Mouse (Mus musculus): ENCODE data around the gene Pigk.

Gene Pigk

DNA sequence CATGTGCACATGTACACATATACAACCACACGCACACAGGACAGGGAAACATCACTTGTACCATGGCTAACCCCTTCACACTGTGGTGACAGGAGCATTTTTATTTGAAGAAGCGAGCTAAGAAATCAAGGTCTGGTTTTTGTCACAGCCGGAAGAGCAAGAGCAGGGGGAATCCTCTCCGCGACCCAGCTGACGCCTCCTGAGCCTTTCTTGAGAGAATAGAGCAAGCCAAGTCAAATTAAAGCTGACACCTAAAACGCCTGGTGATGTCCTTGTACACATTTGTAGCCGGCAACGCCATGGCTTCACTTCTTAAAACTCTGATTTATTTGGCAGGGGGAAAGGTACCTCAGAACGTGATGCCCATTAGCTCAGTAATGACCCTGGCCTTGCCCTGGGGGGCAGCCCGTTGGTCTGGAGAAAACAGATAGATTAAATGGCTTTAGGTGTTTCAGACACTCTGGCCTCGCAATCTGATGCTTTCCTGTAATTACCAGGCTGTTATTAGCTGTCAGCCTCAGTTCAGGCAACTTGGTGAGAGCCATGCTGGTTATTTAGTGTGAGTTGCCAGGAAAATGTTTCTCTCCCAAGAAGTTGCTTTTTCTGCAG, 141.2 kb downstream of the Pigk start:
- DNase-seq = no peak

DNA sequence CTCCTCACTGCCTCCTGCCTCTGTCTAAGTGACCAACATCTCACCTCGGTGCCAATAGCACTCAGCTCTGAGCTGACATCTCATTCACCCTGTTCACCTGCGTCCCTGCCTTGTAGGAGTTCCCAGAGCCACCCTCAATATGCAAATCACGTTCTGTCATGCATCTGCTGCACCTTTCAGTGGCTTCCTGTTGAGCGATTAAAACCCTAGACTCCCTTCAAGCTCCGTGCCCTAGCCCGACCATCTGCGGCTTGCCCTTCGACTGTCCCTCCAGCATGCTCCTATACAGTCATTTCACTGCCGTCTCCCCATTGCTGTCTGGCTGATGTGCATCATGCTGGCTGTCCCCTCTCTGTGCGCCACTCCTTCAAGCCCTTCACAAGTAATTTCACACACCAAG, 142.2 kb downstream of the Pigk start:
- DNase-seq = no peak

DNA sequence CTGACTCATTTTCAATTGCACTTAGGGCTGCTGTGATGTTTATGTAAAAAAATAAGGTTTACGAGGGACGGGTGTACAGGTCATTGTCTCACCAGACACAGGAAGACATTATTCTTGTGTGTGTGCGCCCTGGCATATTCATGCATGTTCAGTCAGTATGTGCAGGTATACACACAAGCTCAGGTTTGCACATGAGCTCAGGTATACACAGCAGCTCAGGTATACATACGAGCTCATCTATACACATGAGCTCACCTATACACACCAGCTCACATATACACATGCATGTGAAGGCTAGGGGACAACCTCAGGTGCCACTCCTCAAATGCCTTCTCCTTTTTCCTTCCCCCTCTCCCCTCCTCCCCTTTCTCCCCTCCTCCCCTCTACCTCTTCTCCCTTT, 147.6 kb downstream of the Pigk start:
- no peak for DNase-seq

DNA sequence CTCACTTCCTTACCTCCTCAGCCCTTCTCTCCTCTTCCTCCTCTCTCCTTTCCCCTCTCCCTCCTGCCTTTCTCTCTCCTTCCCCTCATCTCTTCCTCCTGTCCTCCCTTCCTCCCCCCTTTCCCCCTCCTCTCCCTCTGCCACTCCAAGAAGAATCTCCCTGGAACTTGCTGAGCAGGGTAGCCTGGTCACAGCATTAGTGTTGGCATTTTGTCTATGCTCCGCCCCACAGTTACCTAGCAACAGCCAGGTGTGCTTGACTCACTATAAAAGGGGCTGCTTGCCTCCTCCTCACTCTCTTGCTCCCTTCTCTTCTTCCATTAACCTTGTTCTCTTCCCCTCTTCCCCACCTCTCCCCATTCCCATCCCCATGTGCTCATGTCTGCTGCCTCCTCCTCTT, 148.1 kb downstream of the Pigk start:
- DNase-seq = no peak

DNA sequence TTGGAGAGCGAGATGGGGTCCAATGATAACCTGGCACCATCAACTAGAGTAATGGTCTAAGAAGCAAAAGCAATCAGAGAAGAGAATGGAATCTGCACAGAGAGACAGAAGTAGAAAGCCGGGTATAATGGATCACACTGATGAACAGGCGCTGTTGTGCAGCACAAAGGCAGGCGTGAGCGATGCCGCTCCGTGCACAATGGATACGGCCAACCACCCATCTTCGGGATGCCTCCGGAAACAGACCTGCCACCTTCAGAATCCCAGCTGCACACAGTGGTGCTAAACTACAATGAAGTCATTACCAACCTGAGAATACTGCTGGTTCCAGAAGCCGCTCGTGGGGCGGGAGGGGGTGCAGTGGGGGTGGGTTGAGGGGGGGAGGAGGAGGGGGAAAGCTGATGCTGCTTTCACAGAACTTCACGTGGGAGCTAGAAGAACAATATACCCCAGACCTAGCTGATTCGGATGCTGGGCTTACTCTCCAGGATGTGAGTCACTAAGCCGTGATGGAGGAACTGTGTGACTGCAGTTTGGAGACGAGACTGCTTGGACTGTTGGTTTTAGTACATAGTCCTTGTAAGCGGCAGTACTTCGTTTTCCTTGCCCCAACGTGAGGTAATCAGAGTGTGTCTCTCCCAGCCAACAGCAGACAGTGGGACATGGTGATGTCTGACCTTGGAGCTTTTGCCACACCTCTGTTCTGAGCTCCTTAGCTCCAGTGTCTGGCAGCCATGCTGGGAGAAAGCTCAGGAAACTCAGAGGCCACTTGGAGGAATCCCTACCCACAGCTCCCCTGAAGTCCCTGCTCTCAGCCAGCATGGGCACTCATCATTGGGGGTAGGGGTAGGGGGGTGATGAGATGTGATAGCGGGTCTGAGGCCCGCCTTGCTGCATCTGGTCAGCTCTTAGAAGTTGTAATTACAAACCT, 152.4 kb downstream of the Pigk start:
- DNase-seq = no peak

DNA sequence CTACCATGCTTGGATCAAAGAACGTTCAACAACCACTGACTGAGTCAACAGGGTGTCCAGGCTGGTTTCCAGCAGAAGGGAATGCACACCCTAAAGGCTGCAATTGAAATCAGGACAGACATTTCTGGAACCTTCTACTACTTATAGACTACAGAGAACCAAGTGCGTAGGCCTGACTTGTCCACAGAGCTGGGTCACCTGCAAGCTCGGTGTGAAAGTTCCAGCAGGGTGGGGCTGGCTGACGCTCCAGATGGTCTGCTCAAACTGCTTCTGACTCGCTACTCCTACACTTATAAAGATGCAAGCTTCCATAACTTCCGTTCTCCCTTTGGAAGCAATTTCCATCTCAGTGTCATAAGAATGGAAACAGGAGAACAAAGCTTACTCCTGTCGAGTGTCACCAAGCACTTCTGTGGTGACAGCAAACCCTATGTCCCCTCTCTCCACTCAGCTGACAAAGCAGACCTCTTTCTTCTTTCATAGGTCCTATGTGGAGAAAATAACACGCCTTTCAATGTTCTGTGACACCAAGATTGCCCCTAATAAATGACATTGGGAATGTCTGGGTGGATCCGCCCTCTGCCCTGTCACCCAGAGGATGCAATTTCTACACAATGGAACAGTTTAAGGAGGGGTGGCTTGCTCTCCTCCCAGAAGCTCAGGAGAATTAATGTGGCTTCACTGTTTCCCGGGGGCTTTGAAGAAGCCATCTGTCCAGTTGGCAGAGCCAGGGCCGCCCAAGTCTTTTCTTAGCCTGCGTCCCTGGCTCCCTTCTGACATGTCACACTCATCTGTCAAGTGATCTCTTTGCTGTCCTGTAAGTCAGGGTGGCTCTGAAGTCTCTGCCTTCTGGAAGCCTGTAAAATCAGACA, 154.0 kb downstream of the Pigk start:
- no peak for DNase-seq

DNA sequence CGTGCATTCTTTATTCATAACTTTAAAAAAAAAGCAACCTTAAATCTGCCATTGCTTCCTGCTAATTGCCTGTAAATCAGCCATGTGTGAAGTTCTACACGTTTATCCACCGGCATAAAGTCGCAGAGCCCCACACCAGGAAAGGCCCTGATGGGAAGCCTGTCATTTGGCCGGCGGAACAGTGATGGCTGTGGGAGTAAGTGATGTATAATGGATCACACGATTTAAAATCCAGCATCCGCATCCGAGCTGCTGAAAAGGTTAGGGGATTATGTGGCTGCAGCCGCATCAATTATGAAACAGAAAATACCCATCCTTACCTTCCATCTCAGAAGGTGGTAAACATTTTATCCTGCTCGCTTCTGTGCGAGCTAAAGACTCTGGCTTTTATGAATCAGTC, 158.2 kb downstream of the Pigk start:
- DNase-seq = no peak

DNA sequence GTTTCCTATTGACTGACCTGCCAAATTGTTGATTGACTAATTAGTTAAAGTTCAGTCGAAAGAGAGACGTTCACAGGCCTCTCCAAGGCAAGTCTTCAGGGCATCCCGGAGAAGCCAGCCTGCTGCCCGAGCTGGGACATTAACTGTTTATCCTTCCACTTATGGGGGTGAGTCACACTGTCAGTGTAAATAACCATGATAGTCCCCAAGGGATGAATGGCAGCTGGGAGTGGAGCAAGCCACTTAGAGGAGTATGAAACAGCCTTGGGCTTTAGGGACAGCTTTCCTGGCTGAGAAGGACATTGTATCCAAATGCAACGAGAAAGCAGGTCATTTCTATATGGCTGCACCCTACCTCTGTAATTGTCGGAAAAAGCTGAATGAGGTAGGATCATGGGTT, 158.7 kb downstream of the Pigk start:
- no peak for DNase-seq

DNA sequence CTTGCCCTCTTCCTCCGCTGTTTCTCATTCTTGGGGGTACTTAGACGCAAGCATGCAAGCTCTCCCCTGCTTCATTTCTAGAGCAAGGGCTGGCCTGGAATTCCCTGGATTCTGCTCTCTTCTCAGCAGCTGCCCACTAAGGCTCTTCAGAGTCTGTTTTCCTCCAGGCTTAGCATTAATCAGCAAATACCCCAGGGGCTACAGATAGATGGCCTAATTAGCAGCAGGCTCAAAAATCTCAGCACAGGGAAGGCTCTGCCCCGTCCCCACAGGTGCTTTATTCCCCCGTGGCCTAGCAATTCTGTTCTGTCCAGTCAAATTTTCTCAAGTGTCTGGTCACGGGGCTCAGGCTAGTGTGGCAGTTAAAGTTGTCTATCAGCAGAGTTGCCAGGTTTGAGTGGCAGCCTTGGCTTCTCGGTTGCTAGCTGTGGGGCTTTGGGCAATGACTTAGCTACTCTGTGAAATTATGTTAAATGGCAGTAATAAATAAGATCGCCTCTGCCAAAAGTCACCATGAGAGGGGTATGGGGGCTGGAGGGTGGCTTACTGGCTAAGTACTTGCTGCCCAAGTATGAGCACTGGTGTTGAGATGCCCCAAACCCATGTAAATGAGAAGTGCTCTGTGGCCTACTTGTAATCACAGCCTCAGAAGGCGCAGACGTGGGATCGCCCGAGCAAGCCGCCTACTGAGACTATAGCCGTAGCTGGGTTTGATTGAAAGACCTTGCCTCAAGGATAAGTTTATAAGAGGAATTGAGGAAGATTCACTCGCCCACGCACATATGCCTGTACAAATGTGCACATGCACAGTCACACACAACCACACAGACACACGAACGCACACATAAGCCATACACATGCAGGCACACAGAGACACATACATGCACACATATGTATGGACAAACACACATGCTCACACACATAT, 160.8 kb downstream of the Pigk start:
- DNase-seq = no peak

DNA sequence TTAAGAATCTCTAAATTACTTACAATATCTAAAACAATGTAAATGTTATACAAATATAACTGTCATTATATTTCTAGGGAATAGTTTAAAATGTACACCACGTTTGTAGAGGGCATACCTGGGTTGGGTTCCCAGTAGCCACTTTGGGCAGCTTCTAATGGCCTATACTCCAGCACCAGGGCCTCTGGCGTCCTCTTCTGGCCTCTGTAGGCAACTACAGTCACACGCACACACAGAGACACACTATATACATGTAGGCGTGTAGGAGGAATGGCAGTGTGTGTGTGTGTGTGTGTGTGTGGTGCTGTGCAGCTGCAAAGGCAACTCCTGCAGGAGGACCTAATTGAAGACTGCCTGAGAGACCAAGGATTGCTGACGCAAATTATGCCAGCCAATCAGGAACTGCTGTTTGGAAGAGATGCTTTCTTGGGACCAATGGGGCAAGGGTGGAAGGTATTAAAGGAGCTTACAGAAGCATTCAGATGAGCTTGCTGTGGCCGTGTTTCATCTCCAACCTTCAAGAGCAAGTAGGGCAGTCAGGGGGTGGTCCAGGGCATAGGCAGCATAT, 161.9 kb downstream of the Pigk start:
- no peak for DNase-seq

DNA sequence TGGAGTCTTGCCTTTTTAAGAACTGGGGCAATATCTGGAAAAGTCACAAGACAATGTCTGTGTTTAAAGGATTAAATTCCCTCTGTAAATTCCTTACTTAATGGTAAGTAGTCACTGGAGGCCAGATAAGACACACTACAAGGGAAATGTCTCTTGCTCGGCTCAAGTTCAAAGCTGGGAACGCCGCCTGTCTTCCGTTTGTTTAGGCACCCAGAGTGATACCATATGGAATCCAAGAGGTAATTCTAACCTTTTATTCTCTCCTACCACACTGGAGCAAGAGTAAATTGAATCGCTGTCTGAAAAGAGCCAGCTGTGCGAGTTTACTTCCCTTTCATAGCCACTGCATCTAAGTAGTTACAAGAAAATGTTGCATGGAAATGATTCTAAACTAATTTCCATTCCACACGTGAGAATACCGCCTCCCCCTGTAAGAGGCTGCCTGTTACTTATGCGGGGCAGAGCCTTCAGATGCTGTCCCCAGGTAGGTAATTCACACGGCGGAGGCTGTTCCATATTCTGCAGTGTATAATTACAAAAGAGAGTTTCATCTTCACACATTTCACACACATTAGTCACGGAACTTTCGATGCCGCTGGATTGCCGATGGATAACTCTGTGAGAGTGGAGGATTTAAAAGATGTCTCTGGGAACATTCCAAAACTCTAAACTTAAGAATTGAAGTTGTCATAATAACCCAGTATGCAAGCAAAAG, 166.4 kb downstream of the Pigk start:
- DNase-seq = no peak

DNA sequence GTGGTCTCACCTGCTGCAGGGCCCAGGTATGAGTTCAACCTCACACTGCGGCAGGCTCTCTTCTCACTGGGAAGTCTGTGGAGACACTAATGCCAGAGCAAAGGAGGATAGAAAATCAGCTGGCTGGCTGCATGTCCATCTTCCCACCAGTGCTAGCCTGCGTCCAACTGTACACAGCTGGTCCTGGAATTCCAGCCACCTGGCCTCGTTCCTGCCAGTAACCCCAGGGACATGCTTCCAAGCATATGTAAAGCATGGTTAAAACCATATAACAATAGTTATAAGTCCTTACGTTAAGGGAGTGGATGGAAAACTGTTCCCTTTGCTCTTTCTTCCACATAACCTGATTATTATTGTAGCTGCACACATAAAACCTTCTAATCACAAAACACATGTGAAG, 167.8 kb downstream of the Pigk start:
- no peak for DNase-seq

DNA sequence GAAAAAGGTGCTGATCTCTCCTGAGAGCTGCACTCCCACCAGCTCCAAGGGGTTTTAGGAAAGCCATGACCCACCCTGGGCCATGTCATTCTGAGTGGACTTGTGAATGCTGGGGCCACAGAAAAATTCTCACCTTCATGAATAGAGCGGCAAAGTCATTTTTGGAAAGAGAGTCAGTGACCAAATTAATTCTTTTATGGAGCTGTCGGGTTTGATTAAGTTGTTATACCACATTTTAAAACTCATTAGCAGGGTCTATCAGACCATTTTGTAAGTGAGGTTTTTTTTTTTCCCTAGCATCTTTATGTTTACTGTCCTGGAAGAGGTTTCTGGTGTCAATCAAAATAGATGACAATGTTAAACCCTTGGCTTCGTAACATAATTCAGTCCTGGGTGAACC, 169.7 kb downstream of the Pigk start:
- no peak for DNase-seq

DNA sequence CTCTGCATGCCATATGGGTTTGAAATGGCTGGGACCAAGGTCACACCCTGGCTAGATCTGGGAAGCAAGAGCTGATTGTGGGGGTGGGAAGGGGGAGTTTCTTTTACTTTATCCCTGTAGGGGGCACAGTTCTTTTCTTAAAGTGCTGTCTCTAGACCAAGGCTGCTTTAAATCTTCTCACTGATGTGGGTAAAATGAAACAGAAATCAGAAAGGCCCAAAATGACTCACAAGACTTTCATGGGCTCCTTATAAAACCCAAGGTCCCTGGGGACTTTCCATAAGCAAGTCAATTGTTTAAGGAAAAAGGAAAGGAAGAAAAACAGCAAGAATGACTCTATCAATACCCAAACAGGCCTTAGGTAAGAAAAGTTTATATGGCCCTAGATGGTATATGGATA, 172.8 kb downstream of the Pigk start:
- DNase-seq = no peak

DNA sequence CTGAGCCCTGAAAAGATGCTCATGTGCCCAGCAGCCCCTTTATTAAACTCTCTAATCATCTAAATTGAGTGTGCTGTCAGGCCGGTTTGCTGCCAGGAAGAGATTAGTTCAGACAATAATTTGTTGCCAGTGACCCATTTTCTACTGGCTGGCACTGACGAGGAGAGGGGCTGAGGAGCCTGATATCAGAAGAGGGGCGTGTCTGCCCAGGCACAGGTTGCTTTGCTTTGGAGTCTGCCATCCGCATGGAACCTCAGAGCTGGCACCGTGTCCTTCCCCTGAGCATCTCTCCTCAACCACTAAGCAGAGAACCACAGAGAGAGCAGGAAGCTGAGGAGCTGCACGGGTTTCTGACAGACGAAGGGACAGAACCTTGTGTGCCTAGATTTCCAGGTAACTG, 174.2 kb downstream of the Pigk start:
- DNase-seq = no peak

DNA sequence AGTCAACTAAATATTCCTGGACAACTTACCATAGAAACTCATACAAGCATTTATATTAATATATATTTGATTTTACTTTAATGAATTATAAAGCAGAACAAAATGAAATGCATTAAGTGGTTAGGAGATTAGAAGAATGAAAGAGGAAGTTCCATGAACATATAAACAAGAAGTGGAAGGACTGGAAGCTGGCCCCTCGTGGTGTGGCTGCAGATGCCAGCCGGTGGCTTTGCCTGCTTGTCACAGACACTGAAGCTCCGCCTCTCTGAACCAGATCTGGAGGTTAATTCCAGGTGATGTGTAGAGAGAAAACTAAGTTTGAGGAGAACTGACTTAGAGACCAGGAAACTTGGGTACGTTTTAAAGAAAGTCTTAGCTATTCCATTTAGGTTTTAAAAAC, 181.0 kb downstream of the Pigk start:
- no peak for DNase-seq

DNA sequence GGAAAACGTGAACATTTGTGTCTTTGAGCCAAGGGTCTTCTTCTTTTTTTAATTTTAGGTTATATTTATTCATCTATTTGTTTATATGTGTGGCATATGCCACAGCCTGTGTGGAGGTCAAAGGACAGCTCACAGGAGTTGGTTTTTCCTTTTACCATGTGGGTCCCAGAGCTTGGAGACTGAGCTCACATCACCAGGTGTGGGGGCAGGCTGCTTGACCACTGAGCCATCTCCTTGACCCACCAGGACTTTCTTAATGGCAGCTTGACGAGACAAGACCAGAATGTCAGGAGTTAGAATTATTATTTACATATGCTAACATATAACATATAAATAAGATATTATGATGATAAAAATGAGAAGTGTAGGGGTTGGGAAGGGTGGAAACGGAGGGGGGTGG, 182.2 kb downstream of the Pigk start:
- no peak for DNase-seq

DNA sequence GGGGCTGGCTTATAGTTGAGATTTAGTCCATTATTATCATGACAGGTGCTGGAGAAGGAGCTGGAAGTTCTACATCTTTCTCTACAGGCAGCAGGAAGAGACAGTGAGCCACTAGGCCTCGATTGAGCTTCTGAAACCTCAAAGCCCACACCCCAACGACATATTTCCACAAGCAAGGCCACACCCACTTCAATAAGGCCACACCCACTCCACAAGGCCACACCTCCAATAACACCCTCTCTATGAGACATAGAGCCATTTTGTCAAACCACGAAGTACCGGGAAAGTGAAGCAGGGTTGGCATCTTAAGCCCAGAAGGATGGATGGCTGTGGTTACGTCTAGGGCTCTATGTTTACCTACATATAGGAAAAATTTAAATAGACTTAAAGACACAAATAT, 183.3 kb downstream of the Pigk start:
- no peak for DNase-seq

DNA sequence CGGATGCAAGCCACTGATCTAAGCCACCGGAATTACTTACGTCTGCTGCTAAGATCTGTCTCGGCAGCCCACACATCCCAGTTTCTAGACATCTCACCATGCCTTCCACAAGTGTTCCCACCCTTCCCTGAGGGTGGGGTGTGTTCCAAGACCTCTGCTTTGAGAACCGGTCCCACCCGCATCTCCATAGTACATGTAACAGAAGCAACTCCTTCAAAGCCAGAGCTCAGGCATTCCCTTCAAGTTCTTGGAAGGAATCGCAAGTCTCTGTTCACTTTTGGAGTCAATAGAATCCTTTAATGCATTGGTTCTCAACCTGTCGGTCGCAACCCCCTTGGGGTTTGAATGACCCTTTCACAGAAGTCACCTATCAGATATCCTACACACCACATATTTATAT, 185.0 kb downstream of the Pigk start:
- no peak for DNase-seq

DNA sequence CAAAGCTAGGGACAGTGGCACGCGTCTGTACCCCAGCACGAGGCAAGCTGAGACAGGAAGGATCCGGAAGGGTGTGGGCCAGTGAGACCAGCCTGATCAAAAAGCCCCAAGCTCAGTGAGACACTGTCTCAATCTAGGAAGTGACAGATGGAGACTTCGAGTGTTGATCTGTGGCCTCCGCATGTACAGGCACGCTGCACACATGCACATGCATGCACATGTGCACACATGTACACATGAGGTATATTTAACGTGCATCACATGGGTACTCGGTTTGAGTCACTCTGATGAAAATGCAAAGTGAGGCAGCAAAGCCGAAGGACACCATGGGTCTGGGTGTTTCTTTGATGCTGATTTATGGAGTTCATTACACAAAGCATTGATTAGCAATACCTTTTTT, 191.1 kb downstream of the Pigk start:
- no peak for DNase-seq

DNA sequence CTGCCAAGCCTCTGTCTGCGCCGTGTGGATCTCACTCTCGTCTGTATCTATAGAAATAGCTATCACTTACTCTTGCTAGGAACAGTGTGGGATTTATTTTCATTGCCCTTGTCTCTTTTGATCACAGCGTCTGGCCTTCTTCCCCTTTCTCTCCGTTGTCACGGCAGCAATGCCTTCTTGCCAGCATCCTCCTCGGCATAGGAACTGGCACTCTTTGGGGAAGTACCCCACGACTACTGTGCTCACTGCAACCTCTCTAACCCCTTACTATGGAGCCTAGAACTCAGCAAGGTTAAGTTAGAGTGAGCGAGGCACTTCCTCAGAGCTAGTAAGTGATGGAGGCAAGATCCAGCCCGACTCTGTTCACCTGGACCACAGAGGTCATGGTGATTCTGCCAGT, 191.9 kb downstream of the Pigk start:
- no peak for DNase-seq

DNA sequence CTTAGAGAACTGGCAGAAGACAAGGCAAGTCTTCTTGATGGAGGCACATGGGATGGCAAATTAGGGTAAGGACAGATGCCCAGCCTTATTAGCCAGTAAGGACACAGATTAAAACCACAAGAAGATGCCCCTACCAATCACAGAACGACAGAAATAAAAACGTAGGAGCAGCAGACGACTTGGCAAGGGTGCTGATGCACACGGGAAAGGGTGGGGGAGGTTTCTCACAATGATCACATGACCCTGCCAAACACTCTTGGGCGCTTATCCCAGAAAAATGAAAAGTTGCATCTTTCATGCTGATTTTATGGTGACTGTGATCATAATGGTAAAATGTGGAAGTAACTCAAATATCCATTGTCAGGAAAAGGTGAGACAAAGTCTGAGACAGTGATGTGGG, 193.2 kb downstream of the Pigk start:
- DNase-seq = no peak

Data from cerebellum, adult 9-10 months (tissue).